Mouse (Mus musculus) kidney, adult 9 months (tissue): Measurements from ENCODE around the gene Elmo1.

Experiments used
- DNase-seq: peaks from one replicate; pipeline ENCODE4 v3.0.0; 2022

Elmo1 gene

GRCm38 (mm10) chr13:20406470-20407213 is 316.2 kb downstream of the Elmo1 start:
- no peak for DNase-seq

DNA sequence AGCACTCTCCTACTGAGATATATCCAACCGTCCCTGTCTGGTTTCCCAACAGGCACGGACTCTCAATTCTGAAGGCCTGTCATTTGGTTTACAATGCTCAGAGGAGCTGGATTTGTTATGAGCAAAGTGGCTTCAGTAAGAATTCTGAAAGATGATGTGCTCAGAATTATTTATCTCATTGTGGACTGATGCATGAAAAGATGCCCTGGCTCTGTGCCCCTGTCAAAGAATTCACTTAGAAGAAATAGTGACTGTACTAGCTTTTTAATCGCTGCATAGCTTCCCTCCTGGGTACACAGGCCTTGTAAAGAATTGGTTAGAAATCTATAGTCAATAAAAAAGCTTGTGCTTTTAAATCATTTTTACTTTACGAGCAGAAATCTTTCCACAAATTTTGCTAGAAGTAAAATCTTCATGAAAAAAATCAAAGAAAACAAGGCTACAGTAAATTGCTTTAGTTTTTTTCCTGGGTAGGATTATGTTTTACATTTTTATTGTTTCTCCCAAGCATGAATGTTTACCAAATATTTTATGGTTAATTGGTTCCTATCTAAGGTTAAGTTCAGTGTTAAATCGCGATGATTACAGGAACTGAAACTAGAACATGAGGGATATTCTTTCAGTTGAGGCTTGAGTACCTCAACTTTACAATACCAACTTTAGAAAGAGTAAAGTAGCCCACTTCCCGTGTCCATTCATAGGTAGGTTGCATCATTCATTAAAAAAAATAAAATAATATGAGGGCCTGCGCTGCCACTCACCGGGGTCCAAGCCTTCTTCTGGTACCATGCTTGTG is 320.1 kb downstream of the Elmo1 start:
- DNase-seq, result no peak

DNA sequence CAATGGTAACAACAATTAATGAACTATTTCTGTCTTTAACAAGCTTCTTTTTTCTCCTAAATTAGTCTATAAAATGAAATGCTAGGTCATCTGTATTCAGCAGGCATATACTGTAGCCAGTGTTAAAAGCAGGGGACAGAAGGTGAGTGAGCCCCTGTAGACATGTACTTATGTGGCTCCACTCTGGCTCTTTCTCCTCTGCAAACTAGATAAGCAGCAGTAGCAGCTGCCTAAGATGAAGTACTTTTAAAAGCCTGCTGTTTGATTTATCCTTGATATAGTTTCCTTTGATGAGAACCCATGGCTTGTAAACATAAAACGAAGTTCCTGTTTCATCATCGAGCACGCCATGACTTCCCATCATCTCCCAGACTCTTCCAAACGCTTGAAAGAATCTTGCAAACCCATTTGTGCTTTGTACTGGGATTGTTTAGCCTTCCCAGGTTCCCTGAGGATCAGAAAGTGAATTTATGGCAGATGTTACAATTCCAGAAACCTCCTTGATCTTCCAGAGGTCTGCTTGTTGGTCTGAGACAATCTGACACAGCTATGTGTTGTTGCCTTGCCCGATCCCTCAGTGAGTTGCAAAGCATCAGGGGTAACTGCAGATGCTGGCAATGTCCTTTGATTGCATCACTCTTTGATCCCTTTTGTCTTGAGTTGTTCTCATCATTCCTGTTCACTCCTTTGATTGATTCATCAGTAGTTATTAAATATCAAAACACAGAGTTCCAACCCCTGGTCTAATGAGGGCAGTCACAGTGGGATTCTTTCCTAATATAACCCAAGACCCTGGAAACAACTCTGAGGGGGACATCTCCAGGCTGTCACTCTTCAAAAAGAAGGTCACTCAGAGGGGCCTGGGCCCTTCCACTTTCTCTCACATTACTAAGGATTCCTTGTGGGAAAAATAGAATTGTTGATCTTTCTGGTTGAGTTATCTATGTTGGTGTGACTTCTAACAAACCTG is 326.6 kb downstream of the Elmo1 start:
- DNase-seq, result no peak

DNA sequence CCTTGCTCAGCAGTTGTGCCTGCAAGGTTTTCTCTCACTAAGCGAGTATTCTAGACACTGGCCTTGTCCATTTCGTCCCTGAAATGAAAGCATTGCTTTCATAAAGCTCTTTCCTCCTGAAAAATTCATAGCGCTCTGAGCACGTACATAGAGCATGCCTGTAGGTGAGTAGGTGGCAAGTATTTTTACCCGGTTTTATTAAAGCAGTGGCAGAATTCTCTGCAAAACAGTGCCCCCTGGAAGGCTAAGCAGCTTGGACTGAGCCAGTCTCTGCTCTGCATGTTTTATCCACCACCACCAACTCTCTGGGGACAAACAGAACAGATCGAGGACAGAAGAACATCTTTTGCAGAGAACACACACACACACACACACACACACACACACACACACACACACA is 340.6 kb downstream of the Elmo1 start:
- DNase-seq, result no peak

DNA sequence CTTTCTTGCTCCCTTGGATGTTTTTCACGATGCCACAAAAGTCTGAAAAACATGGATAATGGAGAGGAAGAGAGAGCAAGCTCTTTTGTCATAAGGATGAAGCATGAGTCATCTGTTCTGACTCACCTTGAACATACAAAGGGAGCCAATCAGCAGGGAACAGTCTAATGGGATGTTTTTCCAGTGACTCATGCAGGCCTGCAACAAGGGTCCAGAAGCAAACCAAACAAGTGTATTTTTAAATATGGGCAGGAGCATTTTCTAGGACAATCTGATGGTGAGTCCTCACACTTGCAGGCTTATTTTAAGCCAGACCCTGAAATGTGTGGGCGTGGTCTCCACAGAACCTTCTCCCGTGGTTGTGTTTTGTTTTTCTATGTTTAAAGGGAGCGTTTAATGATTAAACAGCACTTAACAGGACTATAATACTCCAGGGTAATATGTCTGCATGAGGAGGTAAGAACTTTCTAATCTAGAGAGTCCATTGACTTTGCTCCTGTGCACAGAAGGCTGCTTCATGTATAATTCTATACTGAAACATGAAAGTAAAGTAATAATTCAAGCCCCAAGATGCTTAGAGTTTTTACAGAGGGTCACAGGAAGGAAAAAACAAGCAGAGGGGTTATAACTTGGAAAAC is 342.9 kb downstream of the Elmo1 start:
- DNase-seq, result peak; percentile 11

DNA sequence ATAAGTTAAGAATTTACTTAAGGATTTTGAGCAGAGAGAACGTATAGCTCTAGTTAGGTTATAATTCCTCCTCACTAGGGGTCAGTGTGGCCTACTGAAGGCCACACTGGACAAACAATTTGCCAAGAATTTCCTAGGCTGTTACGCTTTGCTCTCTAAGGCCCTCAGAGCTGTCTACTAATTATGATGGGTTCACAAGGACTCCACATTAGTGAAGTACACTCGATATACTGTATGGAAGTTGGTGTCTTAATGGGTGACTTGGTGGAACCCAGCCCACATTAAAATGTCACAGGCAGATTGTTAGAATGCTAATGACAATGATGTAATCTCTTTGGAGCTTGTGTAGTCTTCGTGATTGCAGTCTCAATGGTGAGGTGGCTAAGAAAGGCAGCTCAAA is 343.7 kb downstream of the Elmo1 start:
- no peak for DNase-seq

DNA sequence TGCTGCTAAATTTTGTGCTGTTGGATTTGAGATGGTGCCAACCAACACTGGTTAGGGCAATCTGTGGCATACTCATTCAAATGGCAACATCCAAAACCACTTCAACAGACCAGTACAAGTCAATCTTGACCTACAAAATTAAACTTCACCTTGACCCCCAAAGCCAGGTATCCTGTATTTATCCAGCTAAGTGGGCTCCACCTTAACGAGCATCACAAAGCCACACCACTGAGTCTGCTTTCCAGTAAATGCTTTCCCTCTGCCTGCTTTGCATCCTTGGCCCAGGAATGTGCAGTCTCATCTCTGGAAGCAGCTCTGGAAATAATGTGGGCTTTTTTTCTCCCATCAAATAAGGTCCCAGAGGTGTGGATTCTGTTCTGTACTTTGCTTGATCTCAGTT is 349.1 kb downstream of the Elmo1 start:
- no peak for DNase-seq

DNA sequence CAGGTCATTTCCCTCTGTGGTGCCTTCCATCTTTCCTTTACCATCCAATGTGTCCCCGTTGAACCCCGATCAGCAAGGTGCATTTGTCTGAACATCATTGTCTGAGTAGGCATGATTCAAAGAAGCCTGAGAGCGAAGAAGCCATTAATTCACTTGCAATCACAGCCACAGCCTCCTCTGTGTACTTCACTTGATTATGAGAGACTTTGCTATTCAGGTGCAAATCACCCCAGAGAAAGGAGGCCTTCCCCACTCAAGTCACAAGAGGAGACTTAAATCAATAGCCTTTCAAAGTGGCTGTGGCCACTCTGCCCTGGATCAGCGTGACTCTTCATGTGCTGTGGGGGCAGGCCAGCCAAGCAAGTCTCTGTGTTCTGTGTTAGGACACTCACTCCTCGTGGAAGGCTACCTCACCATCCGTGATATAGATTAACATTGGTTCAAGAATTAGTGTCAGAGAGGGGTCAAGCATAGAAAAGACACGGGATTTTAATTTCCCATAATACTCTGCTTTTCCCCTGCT is 360.5 kb downstream of the Elmo1 start:
- no peak for DNase-seq

GRCm38 (mm10) chr13:20454357-20454756 is 364.0 kb downstream of the Elmo1 start:
- no peak for DNase-seq

GRCm38 (mm10) chr13:20460096-20460495 is 369.7 kb downstream of the Elmo1 start:
- DNase-seq, result no peak

GRCm38 (mm10) chr13:20461616-20462015 is 371.2 kb downstream of the Elmo1 start:
- DNase-seq, result no peak

DNA sequence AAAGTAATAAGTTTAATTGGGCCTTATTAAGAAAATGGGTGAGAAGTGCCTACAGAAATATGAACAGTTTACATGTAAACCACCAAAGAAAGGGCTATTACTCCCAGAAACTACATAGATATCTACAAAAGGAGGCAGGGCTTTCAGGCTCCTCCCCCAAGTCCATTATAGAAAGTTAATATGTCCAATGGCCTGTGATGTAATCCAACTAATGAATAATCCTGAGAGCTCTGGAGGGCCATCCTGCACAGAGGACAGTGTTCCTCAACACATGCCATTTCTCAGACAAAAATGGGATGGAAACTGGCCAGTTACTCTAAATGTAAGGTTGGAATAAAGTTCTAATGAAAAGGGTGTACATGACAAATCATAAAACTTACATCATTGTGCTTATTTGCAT is 373.8 kb downstream of the Elmo1 start:
- DNase-seq, result no peak

DNA sequence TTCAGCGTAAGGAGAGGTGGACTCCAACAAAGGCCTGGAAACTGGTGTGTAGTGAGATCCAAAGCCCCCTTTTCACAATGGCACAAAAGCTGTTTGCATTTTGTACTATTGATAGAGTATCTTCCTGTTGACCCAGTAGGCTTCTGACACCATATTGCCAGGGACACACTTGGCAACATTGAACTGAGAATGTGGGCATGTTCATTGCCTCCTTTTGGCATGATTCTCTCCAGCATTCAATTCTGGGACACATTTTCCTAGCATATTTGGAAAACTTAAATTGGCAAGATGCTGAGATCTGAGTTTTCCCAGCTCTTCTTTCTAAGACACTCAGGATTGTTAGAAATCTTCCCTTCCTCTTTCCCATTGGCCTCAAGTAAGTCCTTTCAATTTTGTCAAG is 377.0 kb downstream of the Elmo1 start:
- no peak for DNase-seq

- DNase-seq, result peak; percentile 48
These were observed 381.3 kb downstream of the Elmo1 start for GRCm38 (mm10) chr13:20471732-20472131.

DNA sequence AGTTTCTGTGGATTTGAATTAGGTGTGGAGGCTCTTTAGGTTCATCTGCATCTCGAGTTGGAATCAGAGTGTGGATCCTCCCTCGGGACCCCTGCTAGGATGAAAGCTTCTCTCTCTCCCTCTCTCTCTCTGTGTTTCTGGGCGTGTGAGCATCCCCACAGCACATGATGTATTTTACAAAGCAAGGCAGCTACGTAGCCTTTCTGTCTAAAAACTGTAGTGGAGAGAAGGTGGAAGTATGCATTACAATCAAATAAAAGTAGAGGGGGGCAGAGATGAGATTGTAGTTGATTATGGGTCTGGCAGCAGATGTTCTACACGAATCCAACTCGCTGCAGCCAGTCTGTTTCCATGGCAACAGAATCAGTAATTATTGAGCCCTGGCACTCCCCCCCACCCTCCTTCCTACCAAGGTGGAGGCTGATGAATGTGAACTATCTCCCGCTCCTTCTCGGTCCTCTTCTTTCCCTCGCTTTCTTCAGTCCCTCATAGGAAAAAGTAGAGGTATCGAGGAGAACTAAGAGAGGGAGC is 382.0 kb downstream of the Elmo1 start:
- DNase-seq, result no peak

GRCm38 (mm10) chr13:20472891-20473539 is 382.6 kb downstream of the Elmo1 start:
- DNase-seq, result no peak

GRCm38 (mm10) chr13:20473641-20474078 is 383.3 kb downstream of the Elmo1 start:
- DNase-seq, result no peak

DNA sequence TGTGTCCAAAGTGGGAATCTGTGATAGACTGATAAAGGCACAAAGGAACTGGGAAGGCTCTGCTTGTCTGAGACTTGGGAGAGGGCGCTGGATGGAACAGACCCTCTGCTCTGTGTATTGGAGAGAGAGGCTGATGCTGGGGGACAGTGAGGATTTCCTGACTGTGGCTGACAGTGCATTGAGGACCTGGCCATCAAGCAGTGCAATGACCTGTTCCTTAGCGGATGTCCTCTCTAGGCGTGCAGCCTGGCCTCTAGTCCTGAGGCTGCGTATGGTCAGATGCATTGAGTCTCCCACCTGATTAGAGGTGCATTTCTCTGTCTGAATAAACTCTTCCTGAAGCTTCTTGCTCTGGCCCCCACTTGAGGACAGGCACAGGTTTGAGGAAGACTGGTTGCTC is 384.2 kb downstream of the Elmo1 start:
- DNase-seq, result no peak

GRCm38 (mm10) chr13:20481805-20482204 is 391.4 kb downstream of the Elmo1 start:
- DNase-seq, result no peak

DNA sequence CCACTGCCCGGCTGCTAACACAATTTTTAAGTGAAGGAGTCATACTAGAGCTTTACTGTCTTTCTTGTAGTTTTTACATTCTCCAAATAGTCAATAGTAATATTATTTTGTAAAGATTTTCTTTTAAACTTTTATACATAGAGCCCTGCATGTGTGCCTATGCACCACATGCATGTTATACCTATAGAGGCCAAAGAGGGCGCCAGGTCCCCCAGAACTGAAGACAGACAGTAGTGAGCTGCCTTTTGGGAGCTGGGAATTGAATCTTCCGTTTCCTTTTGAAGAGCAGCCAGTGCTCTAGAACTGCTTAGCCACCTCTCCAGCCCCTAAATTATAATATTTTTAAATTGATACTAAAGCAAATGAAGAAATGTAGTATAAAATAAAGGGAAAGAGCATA is 398.7 kb downstream of the Elmo1 start:
- peak; percentile 10 for DNase-seq

GRCm38 (mm10) chr13:20489698-20490417 is 399.5 kb downstream of the Elmo1 start:
- peak; percentile 31 for DNase-seq
